Mouse (Mus musculus) limb, embryonic 10.5 days (tissue): ENCODE data around the gene Cyb5r4. TPM values are rescaled to one million over a fixed set of nuclear protein-coding genes. Genes with fewer than 3 reads are reported as not detected.

Experiments used
- DNase-seq: peaks from one replicate; pipeline ENCODE4 v3.0.0-alpha.2; 2017; ENCODE audit warnings: low spot score
- H3K27ac ChIP-seq: fragments of 300-500 bp; sonication (generic); 2 replicates; pipeline ENCODE4 v1.5.1; 2016; ENCODE audit warnings: mild to moderate bottlenecking
- H3K27me3 ChIP-seq: fragments of 300-500 bp; sonication (generic); 2 replicates; pipeline ENCODE4 v1.6.1; 2016; ENCODE audit warnings: low read depth, mild to moderate bottlenecking; ENCODE audit not compliant: poor library complexity, severe bottlenecking
- H3K36me3 ChIP-seq: fragments of 300-500 bp; sonication (generic); 2 replicates; pipeline ENCODE4 v1.6.1; 2016; ENCODE audit warnings: mild to moderate bottlenecking, moderate library complexity
- H3K4me1 ChIP-seq: fragments of 300-500 bp; sonication (generic); 2 replicates; pipeline ENCODE4 v1.6.1; 2016
- H3K4me3 ChIP-seq: fragments of 300-500 bp; sonication (generic); 2 replicates; pipeline ENCODE4 v1.5.1; 2016; ENCODE audit warnings: mild to moderate bottlenecking, moderate library complexity
- H3K9me3 ChIP-seq: fragments of 300-500 bp; sonication (generic); replicated peaks from 2 replicates; pipeline ENCODE4 v1.6.1; 2016; ENCODE audit warnings: mild to moderate bottlenecking
- WGBS: fragments of 180-500 bp; shearing (Covaris S2); methylation state at CpG from one replicate; pipeline ENCODE4 v1.1.7; 2016; 5-methylcytosine and 5-hydroxymethylcytosine counted together
- polyA plus RNA-seq: library from polyadenylated mRNA; unstranded; fragments of >200 nt; fragmentation: Nextera tagmentation; extraction: Ambion mirVana; gene quantifications from 2 replicates; pipeline ENCODE4 v1.2.1, GENCODE M21; 2016

Gene Cyb5r4
- polyA plus RNA-seq, 1 experiment from 2014 or later: 69.1 TPM

GRCm38 (mm10) chr9:86997046-86997691 lies 24.6 kb upstream of the Cyb5r4 start:
- no peak for DNase-seq
- Histone ChIP-seq H3K4me3 (no peak overlapping the region), H3K9me3 (no peaks in the 10 kb centered on the region), H3K4me1 (peaks cover 9% of the 10 kb centered on the region), H3K27ac (no peak overlapping the region), H3K36me3 (no peaks in the 10 kb centered on the region), H3K27me3 (no peaks in the 10 kb centered on the region)
- WGBS: 54% methylated on average over 3 of the region's 3 CpGs

GRCm38 (mm10) chr9:86999956-87000582 lies 21.7 kb upstream of the Cyb5r4 start:
- Histone ChIP-seq H3K36me3 (no peaks in the 10 kb centered on the region), H3K4me1 (peaks cover 9% of the 10 kb centered on the region), H3K4me3 (no peak overlapping the region), H3K9me3 (no peaks in the 10 kb centered on the region), H3K27ac (no peak overlapping the region), H3K27me3 (no peaks in the 10 kb centered on the region)
- DNase-seq: no peak
- WGBS: 65% methylated on average over 2 of the region's 2 CpGs

- no peaks in the 10 kb centered on the region for H3K36me3 ChIP-seq
- H3K27ac ChIP-seq: no peak overlapping the region
- H3K4me3 ChIP-seq: no peak overlapping the region
- no peaks in the 10 kb centered on the region for H3K27me3 ChIP-seq
- no peak for DNase-seq
- H3K4me1 ChIP-seq: no peaks in the 10 kb centered on the region
- WGBS: 63% methylated on average over 6 of the region's 6 CpGs
- H3K9me3 ChIP-seq: no peaks in the 10 kb centered on the region
Measured at GRCm38 (mm10) chr9:87004701-87005434, 16.9 kb upstream of the Cyb5r4 start.

- 70% methylated on average over 5 of the region's 5 CpGs for WGBS
- Histone ChIP-seq H3K9me3 (no peaks in the 10 kb centered on the region), H3K36me3 (no peaks in the 10 kb centered on the region), H3K4me1 (no peaks in the 10 kb centered on the region), H3K27ac (no peak overlapping the region), H3K27me3 (no peaks in the 10 kb centered on the region), H3K4me3 (no peak overlapping the region)
- no peak for DNase-seq
Measured at GRCm38 (mm10) chr9:87005435-87005779, 16.4 kb upstream of the Cyb5r4 start.

GRCm38 (mm10) chr9:87008507-87008906 lies 13.3 kb upstream of the Cyb5r4 start:
- Histone ChIP-seq H3K4me3 (no peak overlapping the region), H3K27me3 (peaks cover 15% of the 10 kb centered on the region), H3K27ac (no peak overlapping the region), H3K4me1 (no peaks in the 10 kb centered on the region), H3K36me3 (no peaks in the 10 kb centered on the region), H3K9me3 (no peaks in the 10 kb centered on the region)
- WGBS: 45% methylated on average over 6 of the region's 6 CpGs
- DNase-seq: no peak

- no peaks in the 10 kb centered on the region for H3K36me3 ChIP-seq
- H3K4me3 ChIP-seq: no peak overlapping the region
- H3K27me3 ChIP-seq: peaks cover 19% of the 10 kb centered on the region
- H3K9me3 ChIP-seq: no peaks in the 10 kb centered on the region
- no peak for DNase-seq
- 83% methylated on average over 1 of the region's 1 CpGs for WGBS
- no peak overlapping the region for H3K27ac ChIP-seq
- no peaks in the 10 kb centered on the region for H3K4me1 ChIP-seq
Measured at GRCm38 (mm10) chr9:87008919-87009318, 12.9 kb upstream of the Cyb5r4 start.

GRCm38 (mm10) chr9:87015288-87015937 lies 6.4 kb upstream of the Cyb5r4 start, which contains the start of gene Ripply2:
Ripply2 (plus strand) TSS chr9:87015537.
- Histone ChIP-seq H3K4me3 (peak within 1 kb of the TSS; percentile 57), H3K27me3 (peaks cover 63% of the 10 kb centered on the region), H3K36me3 (no peaks in the 10 kb centered on the region), H3K9me3 (no peaks in the 10 kb centered on the region), H3K4me1 (peaks cover 10% of the 10 kb centered on the region), H3K27ac (peak within 1 kb of the TSS; percentile 27; the same call in 1 of the 2 replicates)
- DNase-seq: peak; percentile 66
- whole genome bisulfite sequencing: under 1% methylated on average over 66 of the region's 71 CpGs

GRCm38 (mm10) chr9:87015938-87016294 lies 5.9 kb upstream of the Cyb5r4 start:
- H3K27me3 ChIP-seq: peaks cover 63% of the 10 kb centered on the region
- DNase-seq: no peak
- no peak overlapping the region for H3K27ac ChIP-seq
- peaks cover 10% of the 10 kb centered on the region for H3K4me1 ChIP-seq
- 2% methylated on average over 10 of the region's 10 CpGs for WGBS
- H3K4me3 ChIP-seq: peak overlapping the region; percentile 57
- no peaks in the 10 kb centered on the region for H3K36me3 ChIP-seq
- no peaks in the 10 kb centered on the region for H3K9me3 ChIP-seq

- no peak for DNase-seq
- Histone ChIP-seq H3K36me3 (0 out of 2 replicates have a peak, but pooled peaks cover 3% of the 10 kb centered on the region), H3K27me3 (no peaks in the 10 kb centered on the region), H3K4me3 (no peak overlapping the region), H3K9me3 (no peaks in the 10 kb centered on the region), H3K27ac (no peak overlapping the region), H3K4me1 (peaks cover 14% of the 10 kb centered on the region)
- WGBS: 78% methylated on average over 6 of the region's 6 CpGs
Measured at GRCm38 (mm10) chr9:87025764-87026163, 4.0 kb downstream of the Cyb5r4 start.

- Histone ChIP-seq H3K27me3 (no peaks in the 10 kb centered on the region), H3K9me3 (no peaks in the 10 kb centered on the region), H3K4me1 (peaks cover 6% of the 10 kb centered on the region), H3K36me3 (0 out of 2 replicates have a peak, but pooled peaks cover 3% of the 10 kb centered on the region), H3K4me3 (no peak overlapping the region), H3K27ac (no peak overlapping the region)
- DNase-seq: peak; percentile 72
- 51% methylated on average over 8 of the region's 8 CpGs for WGBS
Measured at GRCm38 (mm10) chr9:87027423-87028084, 5.7 kb downstream of the Cyb5r4 start.

GRCm38 (mm10) chr9:87032196-87032595 lies 10.4 kb downstream of the Cyb5r4 start:
- H3K4me1 ChIP-seq: peaks cover 36% of the 10 kb centered on the region
- no peak for DNase-seq
- H3K27ac ChIP-seq: no peak overlapping the region
- H3K36me3 ChIP-seq: 0 out of 2 replicates have a peak, but pooled peaks cover 5% of the 10 kb centered on the region
- no peak overlapping the region for H3K4me3 ChIP-seq
- 92% methylated on average over 4 of the region's 4 CpGs for WGBS
- H3K27me3 ChIP-seq: no peaks in the 10 kb centered on the region
- no peaks in the 10 kb centered on the region for H3K9me3 ChIP-seq

GRCm38 (mm10) chr9:87034831-87035580 lies 13.2 kb downstream of the Cyb5r4 start:
- 11% methylated on average over 2 of the region's 2 CpGs for WGBS
- DNase-seq: peak; percentile 42
- peak overlapping the region; percentile 51 for H3K27ac ChIP-seq

More at GRCm38 (mm10) chr9:87034831-87035580, 13.2 kb downstream of the Cyb5r4 start:
- Histone ChIP-seq H3K36me3 (0 out of 2 replicates have a peak, but pooled peaks cover 2% of the 10 kb centered on the region), H3K9me3 (no peaks in the 10 kb centered on the region), H3K4me1 (peaks cover 38% of the 10 kb centered on the region), H3K27me3 (no peaks in the 10 kb centered on the region), H3K4me3 (no peak overlapping the region)
